ENCODE assay signal across 8 mouse cellular contexts in the genomic region with DNA sequence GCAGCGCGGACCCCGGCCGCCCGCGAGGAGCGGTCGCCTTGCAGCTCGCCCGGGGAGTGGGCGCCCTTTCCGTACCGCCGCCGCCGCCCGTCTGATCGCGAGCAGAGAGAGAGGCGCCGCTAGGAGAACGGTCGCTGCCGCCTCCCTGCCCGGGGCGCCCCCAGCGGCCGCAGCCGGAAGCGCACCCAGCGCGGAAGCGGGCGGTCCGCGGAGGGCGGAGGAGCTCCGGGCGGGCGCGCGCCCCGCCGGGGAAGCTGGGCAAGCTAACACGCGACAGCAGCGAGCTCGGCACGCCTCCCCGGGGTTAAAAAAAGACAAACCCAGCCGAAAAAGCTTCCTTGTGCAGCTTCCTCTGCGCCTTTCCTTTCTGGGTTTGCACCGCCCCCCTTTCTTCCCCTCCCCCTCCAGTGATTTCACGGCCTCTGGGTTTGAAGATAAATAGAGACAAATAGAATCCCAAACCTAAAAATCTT. TPM values are rescaled to one million over a fixed set of nuclear protein-coding genes. Genes with fewer than 3 reads are reported as not detected.
A peak's percentile ranks its signal among the peaks of the same experiment; 100 is the strongest.
DNase-seq lines count a peak whose midpoint lies in the region; ATAC-seq and TF ChIP-seq lines count a peak whose summit lies in the region.

A gene (minus strand): TSS at position 93 of the 473 bp plus-strand sequence.

- peak; percentile 85 for TF ChIP-seq CTCF in intestine, postnatal 0 days (IDR thresholded peaks at IDR 0.05; ENCODE audit: low read depth)
- TF ChIP-seq CTCF in small intestine, adult 2 months (IDR thresholded peaks at IDR 0.05; ENCODE audit: extremely low read depth, insufficient read length, insufficient replicate concordance, low read depth, low read length), result peak; percentile 64

- H3K27ac ChIP-seq in embryonic facial prominence, embryonic 10.5 days (replicated peaks), result peak within 1 kb of the TSS; percentile 86
- H3K27ac ChIP-seq in intestine, postnatal 0 days (ENCODE audit: low read depth, low read length), result peak within 1 kb of the TSS; percentile 79
- H3K27ac ChIP-seq in limb, embryonic 11.5 days (replicated peaks; ENCODE audit: low read depth, low read length), result peak within 1 kb of the TSS; percentile 59; the same call in 1 of the 2 replicates
- H3K27ac ChIP-seq in midbrain, embryonic 13.5 days, result peak within 1 kb of the TSS; percentile 83
- peak within 1 kb of the TSS; percentile 38 for H3K27ac ChIP-seq in small intestine, adult 2 months (ENCODE audit: insufficient read depth, low read depth, low read length)

- H3K9ac ChIP-seq in intestine, postnatal 0 days (ENCODE audit: low read depth, low read length), result peak within 1 kb of the TSS; percentile 78
- peak within 1 kb of the TSS; percentile 74 for H3K9ac ChIP-seq in limb, embryonic 11.5 days (ENCODE audit: low read length)
- peak within 1 kb of the TSS; percentile 92 for H3K9ac ChIP-seq in midbrain, embryonic 13.5 days (replicated peaks)

- WGBS in embryonic facial prominence, embryonic 10.5 days, result under 1% methylated on average over 54 of the region's 54 CpGs
- 0% methylated on average over 31 of the region's 54 CpGs for WGBS in intestine, postnatal 0 days
- WGBS in limb, embryonic 11.5 days, result under 1% methylated on average over 54 of the region's 54 CpGs
- WGBS in midbrain, embryonic 13.5 days, result under 1% methylated on average over 38 of the region's 54 CpGs
- under 1% methylated on average over 54 of the region's 54 CpGs for WGBS in small intestine, adult 2 months

- H3K27me3 ChIP-seq in embryonic facial prominence, embryonic 10.5 days (replicated peaks; ENCODE audit: low read depth, poor library complexity, severe bottlenecking), result 0 out of 2 replicates have a peak, but pooled peaks cover 7% of the 10 kb centered on the region
- no peaks in the 10 kb centered on the region for H3K27me3 ChIP-seq in intestine, postnatal 0 days (replicated peaks; ENCODE audit: control insufficient read depth, insufficient read depth, low read length)
- H3K27me3 ChIP-seq in limb, embryonic 11.5 days (ENCODE audit: control insufficient read depth, insufficient read depth, low read length), result no peaks in the 10 kb centered on the region
- no peaks in the 10 kb centered on the region for H3K27me3 ChIP-seq in midbrain, embryonic 13.5 days
- H3K27me3 ChIP-seq in small intestine, adult 2 months (ENCODE audit: control insufficient read depth, insufficient read depth, low read length), result no peaks in the 10 kb centered on the region; the same call in 1 of the 2 replicates

- H3K9me3 ChIP-seq in embryonic facial prominence, embryonic 10.5 days, result no peaks in the 10 kb centered on the region
- H3K9me3 ChIP-seq in intestine, postnatal 0 days (ENCODE audit: control insufficient read depth), result no peaks in the 10 kb centered on the region
- H3K9me3 ChIP-seq in limb, embryonic 11.5 days (ENCODE audit: control insufficient read depth, low read length), result no peaks in the 10 kb centered on the region
- H3K9me3 ChIP-seq in midbrain, embryonic 13.5 days, result no peaks in the 10 kb centered on the region

- peak within 1 kb of the TSS; percentile 88 for H3K4me2 ChIP-seq in intestine, postnatal 0 days (replicated peaks; ENCODE audit: low read depth)
- H3K4me2 ChIP-seq in limb, embryonic 11.5 days (ENCODE audit: low read depth, severe bottlenecking), result peak within 1 kb of the TSS; percentile 70
- H3K4me2 ChIP-seq in midbrain, embryonic 13.5 days (replicated peaks), result peak within 1 kb of the TSS; percentile 77

- ATAC-seq in intestine, postnatal 0 days, result peak; percentile 79
- ATAC-seq in limb, embryonic 11.5 days (ENCODE audit: insufficient number of reproducible peaks, low FRiP score, low TSS enrichment, low read depth), result peak; percentile 56
- peak; percentile 86 for ATAC-seq in midbrain, embryonic 13.5 days

- H3K36me3 ChIP-seq in embryonic facial prominence, embryonic 10.5 days (replicated peaks), result no peaks in the 10 kb centered on the region
- H3K36me3 ChIP-seq in intestine, postnatal 0 days (ENCODE audit: control insufficient read depth, insufficient read depth), result no peaks in the 10 kb centered on the region
- no peaks in the 10 kb centered on the region for H3K36me3 ChIP-seq in limb, embryonic 11.5 days (ENCODE audit: control insufficient read depth, insufficient read depth, low read length)
- H3K36me3 ChIP-seq in midbrain, embryonic 13.5 days, result no peaks in the 10 kb centered on the region
- no peaks in the 10 kb centered on the region for H3K36me3 ChIP-seq in small intestine, adult 2 months (ENCODE audit: control insufficient read depth, insufficient read depth, low read length)

- H3K4me3 ChIP-seq in embryonic facial prominence, embryonic 10.5 days, result peak within 1 kb of the TSS; percentile 71
- H3K4me3 ChIP-seq in intestine, postnatal 0 days (ENCODE audit: low read depth, low read length), result peak within 1 kb of the TSS; percentile 85
- peak within 1 kb of the TSS; percentile 60 for H3K4me3 ChIP-seq in limb, embryonic 11.5 days (ENCODE audit: low read depth, low read length)
- H3K4me3 ChIP-seq in midbrain, embryonic 13.5 days (replicated peaks), result peak within 1 kb of the TSS; percentile 72
- peak within 1 kb of the TSS; percentile 79 for H3K4me3 ChIP-seq in small intestine, adult 2 months (ENCODE audit: low read depth, low read length)

- peak; percentile 71 for TF ChIP-seq POLR2A in small intestine, adult 2 months (IDR thresholded peaks at IDR 0.05; ENCODE audit: low read depth, low read length)

- peaks cover 59% of the 10 kb centered on the region for H3K4me1 ChIP-seq in embryonic facial prominence, embryonic 10.5 days
- peaks cover 7% of the 10 kb centered on the region for H3K4me1 ChIP-seq in intestine, postnatal 0 days (replicated peaks; ENCODE audit: control insufficient read depth, insufficient read depth, low read length)
- H3K4me1 ChIP-seq in limb, embryonic 11.5 days (ENCODE audit: control insufficient read depth, insufficient read depth, low read length), result peaks cover 5% of the 10 kb centered on the region; the same call in 1 of the 2 replicates
- H3K4me1 ChIP-seq in midbrain, embryonic 13.5 days (replicated peaks), result peaks cover 52% of the 10 kb centered on the region
- peaks cover 12% of the 10 kb centered on the region; the same call in 1 of the 2 replicates for H3K4me1 ChIP-seq in small intestine, adult 2 months (ENCODE audit: control insufficient read depth, insufficient read depth, insufficient read length, low read length)

- DNase-seq in layer of hippocampus, adult 11-12 months (ENCODE audit: low spot score), result peak; percentile 87
- DNase-seq in layer of hippocampus, adult 9-10 months (ENCODE audit: low spot score), result no peak
- DNase-seq in embryonic facial prominence, embryonic 10.5 days (ENCODE audit: low spot score), result peak; percentile 92
- DNase-seq in gonadal fat pad, adult 2 months (ENCODE audit: low read depth), result no peak
- DNase-seq in limb, embryonic 11.5 days (ENCODE audit: low spot score), result peak; percentile 90

RNA-seq across cellular contexts. Expression of the gene that starts here (rescaled TPM):
- polyA plus RNA-seq in embryonic facial prominence, embryonic 10.5 days (2016; fragmentation: Nextera tagmentation; extraction: Ambion mirVana), result 4.6 and 5.7 TPM in 2 replicates
- polyA plus RNA-seq in gonadal fat pad, adult 2 months (2012; rRNA removed), result 13.6 and 16.8 TPM in 2 replicates
- polyA plus RNA-seq in intestine, postnatal 0 days (2015; fragmentation: Nextera tagmentation; extraction: Ambion mirVana), result 7.9 and 8.2 TPM in 2 replicates
- 7.7 TPM in 2 replicates for polyA plus RNA-seq in limb, embryonic 11.5 days (2014; fragmentation: Nextera tagmentation; extraction: Ambion mirVana)
- 8.5 and 9.6 TPM in 2 replicates for polyA plus RNA-seq in midbrain, embryonic 13.5 days (2015; fragmentation: Nextera tagmentation; extraction: Ambion mirVana)
- 1.0 and 3.0 TPM in 2 replicates for polyA plus RNA-seq in small intestine, adult 2 months (2012; rRNA removed)

Comparison
In these comparisons a context has a peak if more than half of its experiments do, and no peak if none do; other contexts are left out.
1. DNase-seq: peak in layer of hippocampus, adult 11-12 months (single experiment), embryonic facial prominence, embryonic 10.5 days (single experiment) and limb, embryonic 11.5 days (single experiment); none in layer of hippocampus, adult 9-10 months (single experiment) and gonadal fat pad, adult 2 months (single experiment).
2. Peak in every context shown above with its lines, with median percentiles within 50 percentile points of each other: H3K27ac ChIP-seq, H3K4me3 ChIP-seq, ATAC-seq, H3K4me2 ChIP-seq and H3K9ac ChIP-seq.